Mouse (Mus musculus): Measurements from ENCODE around the gene C87436. TPM values are rescaled to one million over a fixed set of nuclear protein-coding genes. Genes with fewer than 3 reads are reported as not detected.
"Not testable (repeated sequence)": the region's sequence is repeated elsewhere in the genome, so short reads cannot be mapped to it uniquely, and the experiment has no call there.

C87436 gene
- total RNA-seq, 1 experiment from 2014 or later, result 42.6 TPM

- ATAC-seq (replicated peaks; ENCODE audit: low read depth, poor library complexity, severe bottlenecking), result peak; percentile 33; the same call in 1 of the 2 replicates
Observed at GRCm38 (mm10) chr6:86479311-86479710, 41.1 kb downstream of the C87436 start.

GRCm38 (mm10) chr6:86479816-86480188 is 41.6 kb downstream of the C87436 start:
- no peak for ATAC-seq (replicated peaks; ENCODE audit: low read depth, poor library complexity, severe bottlenecking)

DNA sequence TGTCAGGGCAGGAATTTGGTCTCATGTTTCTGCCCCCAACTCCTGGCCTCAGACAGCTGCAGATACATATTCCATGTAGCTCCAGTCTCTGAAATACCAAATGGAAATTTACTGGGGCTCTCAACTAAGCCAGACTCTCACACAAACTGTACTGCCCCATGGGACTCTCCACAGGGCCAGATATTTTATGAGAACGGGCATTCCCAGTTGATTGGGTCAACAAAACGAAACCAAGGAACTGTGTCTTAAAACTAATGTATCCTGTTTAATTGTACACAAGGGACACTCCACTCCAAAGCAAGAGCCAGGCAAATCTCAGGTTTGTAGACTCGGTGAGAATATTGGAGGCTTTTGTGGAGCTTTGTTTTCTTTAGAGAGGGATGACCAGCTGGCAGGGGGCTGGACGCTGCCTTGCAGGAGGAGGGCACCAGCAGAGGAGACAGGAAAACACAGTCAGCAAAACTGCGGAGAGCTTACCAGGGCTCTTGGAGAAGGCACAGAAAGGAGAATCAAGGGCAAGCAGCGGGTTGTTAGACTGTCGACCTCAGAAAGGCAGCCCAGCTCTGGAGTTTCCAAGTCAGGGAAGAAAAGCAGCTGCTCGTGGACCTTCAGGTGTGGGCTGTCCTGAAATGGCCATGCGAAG is 42.1 kb downstream of the C87436 start:
- peak; percentile 43 for ATAC-seq (replicated peaks; ENCODE audit: low read depth, poor library complexity, severe bottlenecking)

GRCm38 (mm10) chr6:86481871-86482270 is 43.7 kb downstream of the C87436 start:
- ATAC-seq (replicated peaks; ENCODE audit: low read depth, poor library complexity, severe bottlenecking), result no peak

DNA sequence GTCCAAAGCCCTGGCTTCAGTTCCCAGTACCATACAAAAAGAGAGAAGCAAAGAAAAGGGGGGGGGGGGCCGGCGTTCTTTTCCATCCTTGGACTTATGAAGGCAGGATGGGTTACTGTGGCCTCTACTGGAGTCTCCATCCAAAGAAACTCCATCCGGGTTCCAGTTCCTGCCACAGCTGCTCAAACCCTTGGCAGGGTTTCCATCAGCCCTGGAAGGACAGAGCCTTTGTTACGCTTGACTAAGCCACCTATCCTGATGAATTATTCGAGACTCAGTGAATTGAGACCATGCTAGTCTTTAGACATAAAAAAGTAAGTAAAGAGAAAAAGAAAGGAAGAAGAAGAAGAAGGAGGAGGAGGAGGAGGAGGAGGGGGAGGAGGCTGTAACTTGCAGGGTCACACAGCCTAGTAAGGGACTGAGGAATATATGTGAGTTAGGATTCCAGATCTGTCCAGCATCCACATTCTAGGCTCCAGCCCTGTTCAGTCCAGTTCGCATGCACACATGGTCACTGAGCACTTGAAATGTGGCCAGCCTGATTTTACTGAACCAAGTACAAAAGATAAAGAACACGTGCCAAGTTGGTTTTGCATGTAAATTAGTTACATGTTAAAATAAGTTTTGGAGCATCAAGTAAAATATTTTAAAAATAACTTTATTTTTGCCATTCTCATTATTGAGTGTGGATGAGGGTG is 47.9 kb downstream of the C87436 start:
- no peak for ATAC-seq (replicated peaks; ENCODE audit: low read depth, poor library complexity, severe bottlenecking)

DNA sequence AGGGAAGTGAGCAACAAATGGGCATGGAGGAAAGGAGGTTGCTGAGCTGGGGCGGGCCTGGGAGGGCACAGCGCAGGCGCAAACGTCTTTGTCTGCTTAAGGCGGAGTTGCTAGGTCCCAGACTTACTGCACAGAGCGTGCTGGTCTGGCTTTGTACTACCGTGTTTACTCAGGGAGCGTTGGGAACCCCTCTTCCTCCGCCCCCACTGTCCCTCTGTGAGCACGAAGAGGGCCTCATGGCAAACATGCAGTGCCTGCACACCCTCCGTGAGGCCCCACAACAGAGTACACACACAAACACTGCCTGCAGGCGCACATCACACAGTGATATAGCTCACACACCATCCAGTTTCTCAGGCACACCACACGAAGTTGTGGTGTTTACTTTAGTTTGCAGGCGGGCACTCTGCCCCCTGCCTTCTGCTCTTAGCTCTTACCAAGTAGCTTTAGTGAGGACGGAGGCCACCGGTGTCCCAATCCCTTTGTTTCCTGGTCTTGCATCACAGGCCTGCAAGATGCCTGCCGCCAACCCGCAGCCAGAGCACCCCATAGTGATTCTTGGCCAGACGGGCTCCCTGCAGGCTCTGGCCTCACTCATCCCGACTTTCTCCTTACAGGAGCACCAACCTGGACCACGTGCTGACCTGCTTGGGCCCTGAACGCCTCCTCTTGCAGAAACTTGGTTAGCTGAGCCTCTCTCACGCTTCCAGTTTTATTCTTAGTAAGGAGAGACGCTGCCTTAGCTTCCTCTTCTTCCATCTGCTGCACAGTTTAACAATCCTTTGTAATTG is 49.4 kb downstream of the C87436 start:
- ATAC-seq (replicated peaks; ENCODE audit: low read depth, poor library complexity, severe bottlenecking), result peak; percentile 91

DNA sequence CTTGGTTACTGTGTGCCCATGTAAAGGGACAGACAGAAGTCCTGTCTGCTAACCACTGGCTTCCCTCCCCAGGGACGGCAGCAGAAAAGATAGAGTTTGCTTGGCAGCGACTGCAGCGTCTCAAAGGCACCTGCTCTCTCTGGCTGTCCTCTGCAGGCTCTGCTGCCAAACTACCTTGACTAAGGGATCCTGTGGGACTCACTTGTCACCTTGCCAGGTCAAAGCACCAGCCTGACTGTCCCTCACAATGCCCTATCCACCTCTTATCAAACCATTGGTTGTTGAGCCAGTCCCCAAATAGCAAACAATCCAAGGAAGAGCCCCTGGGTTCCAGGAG is 49.9 kb downstream of the C87436 start:
- ATAC-seq (replicated peaks; ENCODE audit: low read depth, poor library complexity, severe bottlenecking), result no peak; the same call in 1 of the 2 replicates

DNA sequence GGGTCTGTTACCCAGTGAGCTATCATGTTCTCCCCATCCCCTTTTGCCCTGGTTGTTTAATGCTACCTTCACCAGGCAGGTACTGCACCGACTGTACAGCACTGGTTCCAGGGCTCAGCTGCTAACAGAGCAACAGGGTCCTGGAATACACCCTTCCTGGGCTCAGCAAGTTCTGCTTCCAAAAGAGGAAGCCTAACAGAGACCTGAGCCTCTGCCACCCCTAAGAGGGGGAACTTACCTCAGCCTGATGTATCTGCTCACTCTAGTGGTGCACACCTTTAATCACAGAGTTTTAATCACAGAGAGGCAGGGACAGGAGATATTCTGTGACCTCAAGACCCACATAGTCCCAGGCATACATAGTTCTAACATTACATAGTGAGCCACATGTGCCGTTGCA is 51.8 kb downstream of the C87436 start:
- ATAC-seq (replicated peaks; ENCODE audit: low read depth, poor library complexity, severe bottlenecking), result no peak

GRCm38 (mm10) chr6:86490413-86490812 is 52.2 kb downstream of the C87436 start:
- not testable (repeated sequence) for ATAC-seq (replicated peaks; ENCODE audit: low read depth, poor library complexity, severe bottlenecking)

DNA sequence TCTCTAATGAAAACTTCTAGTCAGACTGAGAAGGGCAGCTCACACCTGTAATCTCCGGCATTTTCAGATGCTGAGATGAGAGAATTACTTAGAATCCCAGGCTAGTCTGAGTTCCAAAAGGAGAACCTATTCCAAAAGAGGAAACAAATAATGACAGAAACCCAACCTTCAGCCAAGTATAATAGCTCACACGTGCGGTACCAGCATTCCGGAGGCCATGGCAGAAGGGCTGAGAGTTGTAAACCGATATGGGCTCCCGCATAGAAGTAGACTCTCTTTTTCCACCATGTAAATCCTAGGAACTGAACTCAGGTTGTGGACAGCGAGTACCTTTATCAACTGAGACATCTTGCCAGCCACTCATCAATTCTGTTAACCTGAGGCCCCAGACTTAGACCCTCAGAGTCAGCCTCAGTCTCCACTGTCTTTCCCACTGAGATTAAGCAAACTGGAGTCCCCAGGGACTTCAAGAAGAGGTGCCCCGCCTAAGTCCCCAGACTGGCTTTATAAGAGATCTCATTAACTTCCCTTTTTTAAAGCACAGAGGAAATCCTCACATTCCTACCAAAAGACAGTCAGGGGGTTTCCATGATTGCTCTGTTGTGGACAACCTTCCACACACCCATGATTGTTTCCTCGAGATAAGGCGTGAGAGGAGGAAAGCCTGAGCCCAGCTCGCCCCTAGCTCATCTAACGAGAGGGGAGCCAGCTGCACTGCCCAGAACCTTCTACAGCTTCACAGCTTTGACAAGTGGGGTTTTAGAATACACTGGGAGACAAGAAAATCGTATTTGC is 55.5 kb downstream of the C87436 start:
- peak; percentile 76 for ATAC-seq (replicated peaks; ENCODE audit: low read depth, poor library complexity, severe bottlenecking)

DNA sequence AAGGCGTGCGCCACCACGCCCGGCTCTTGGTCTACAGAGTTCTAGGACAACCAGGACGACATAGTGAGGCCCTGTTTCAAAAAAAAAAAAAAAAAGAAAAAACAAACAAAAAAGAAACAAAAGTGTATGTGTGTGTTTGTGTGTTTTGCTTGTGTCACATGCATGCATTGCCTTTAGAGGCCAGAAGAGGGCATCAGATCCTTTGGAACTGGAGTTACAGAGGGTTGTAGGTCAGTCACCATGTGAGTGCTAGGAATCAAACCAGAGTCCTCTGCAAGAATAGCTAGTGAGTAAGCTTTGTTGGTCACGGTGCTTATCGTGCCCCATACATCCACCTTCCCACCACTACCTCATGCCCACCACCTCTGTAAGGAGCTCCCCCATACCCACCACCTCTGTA is 56.6 kb downstream of the C87436 start:
- no peak for ATAC-seq (replicated peaks; ENCODE audit: low read depth, poor library complexity, severe bottlenecking)

DNA sequence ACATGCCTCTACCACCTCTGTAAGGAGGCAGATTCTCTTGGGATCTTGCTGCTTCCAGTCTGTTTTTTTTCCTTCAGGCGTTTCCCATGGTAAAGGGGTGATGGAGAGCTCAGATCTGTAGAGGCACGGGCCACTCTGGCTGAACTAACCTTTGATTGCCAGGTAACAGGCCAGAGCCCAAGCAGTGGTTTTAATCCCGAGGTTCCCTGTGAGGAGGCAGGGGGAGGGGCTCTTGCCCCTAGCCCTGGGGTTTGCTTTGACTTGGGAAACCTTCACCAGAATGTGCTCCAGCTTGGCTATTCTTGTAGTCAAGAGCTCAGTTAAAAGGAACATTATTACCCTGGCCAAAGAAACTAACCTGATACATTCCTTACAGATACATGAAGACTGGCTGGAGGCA is 57.5 kb downstream of the C87436 start:
- ATAC-seq (replicated peaks; ENCODE audit: low read depth, poor library complexity, severe bottlenecking), result no peak

DNA sequence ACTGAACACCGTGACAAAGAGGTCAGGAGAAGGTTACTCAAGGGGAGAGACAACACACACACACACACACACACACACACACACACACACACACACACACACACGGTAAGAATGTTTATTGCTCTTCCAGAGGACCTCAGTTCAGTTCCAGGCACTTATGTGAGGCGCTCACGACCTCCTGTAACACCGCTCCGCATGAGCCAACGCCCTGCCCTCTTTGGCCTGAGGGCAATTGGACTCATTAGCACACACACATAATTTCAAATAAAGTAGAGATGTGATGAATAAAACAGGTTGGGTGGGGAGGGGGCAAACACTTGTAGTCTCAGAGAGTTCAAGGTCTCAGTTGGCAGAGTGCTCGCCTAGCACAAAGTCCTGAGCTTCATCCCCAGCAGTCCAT is 58.0 kb downstream of the C87436 start:
- ATAC-seq (replicated peaks; ENCODE audit: low read depth, poor library complexity, severe bottlenecking), result no peak

DNA sequence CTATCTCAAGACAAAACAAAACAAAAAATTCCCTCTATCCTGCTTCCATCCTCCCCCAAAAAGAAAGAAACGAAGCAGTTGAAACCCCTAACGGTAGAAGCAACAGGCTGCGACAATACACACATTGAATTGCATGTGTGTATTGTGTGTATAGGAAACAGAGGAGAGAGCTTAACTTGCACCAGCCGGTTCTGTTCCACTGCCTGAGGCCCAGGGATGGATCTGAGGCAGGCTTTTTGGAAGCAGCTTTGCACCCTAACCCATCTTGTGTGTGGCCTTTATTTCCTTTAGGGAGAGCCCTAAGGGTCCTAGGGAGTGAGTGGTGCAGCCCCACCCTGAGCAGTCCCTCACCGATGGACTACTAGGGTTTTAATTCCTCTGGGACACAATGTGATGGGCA is 58.4 kb downstream of the C87436 start:
- no peak for ATAC-seq (replicated peaks; ENCODE audit: low read depth, poor library complexity, severe bottlenecking)

GRCm38 (mm10) chr6:86497071-86497815 is 59.1 kb downstream of the C87436 start:
- ATAC-seq (replicated peaks; ENCODE audit: low read depth, poor library complexity, severe bottlenecking), result 0 out of 2 replicates have a peak, but pooled peaks have one; percentile 24

GRCm38 (mm10) chr6:86497942-86498732 is 60.0 kb downstream of the C87436 start:
- ATAC-seq (replicated peaks; ENCODE audit: low read depth, poor library complexity, severe bottlenecking), result no peak

DNA sequence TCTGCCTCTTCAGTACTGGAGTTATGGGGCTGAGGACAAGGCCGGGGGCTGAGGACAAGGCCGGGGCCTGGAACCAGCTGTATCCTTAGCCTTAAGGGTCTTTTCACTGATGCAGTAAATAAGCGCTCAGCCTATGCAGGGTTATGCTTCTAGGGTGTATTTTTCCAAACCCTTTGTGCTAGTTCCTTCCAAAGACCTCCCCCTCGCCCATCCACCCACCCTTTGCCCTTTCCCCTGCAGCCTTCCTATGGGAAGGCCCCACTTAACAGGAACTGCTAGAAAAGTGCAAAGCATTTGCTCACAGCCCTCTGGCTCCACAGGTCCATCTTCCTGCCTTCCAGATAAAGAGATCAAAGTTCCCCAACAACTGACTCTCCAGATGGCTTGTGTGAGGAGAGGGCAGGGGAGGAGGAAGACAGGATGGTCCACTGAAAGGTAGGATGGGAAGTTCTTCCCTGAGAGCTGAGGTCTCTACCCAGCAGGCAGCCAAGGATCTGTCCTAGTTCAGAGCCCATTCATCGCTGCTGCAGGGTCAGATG is 61.5 kb downstream of the C87436 start:
- no peak for ATAC-seq (replicated peaks; ENCODE audit: low read depth, poor library complexity, severe bottlenecking)

GRCm38 (mm10) chr6:86503513-86503912 is 65.3 kb downstream of the C87436 start:
- ATAC-seq (replicated peaks; ENCODE audit: low read depth, poor library complexity, severe bottlenecking), result peak; percentile 47; the same call in 1 of the 2 replicates

GRCm38 (mm10) chr6:86505671-86506070 is 67.5 kb downstream of the C87436 start:
- ATAC-seq (replicated peaks; ENCODE audit: low read depth, poor library complexity, severe bottlenecking), result no peak
